Mouse (Mus musculus): Measurements from ENCODE around the gene 3100002H09Rik.

- no peak for TF ChIP-seq CTCF (IDR thresholded peaks at IDR 0.05)
- no peak for TF ChIP-seq EP300 (IDR thresholded peaks at IDR 0.05)
These were observed 48.9 kb upstream of the 3100002H09Rik start for GRCm38 (mm10) chr4:124659251-124660217.

All from lung, postnatal 0 days (tissue).